In genomic region chr7:127574115-127574514, GRCm38 (mm10) we compare ENCODE assay signal across 8 mouse cellular contexts. TPM values are rescaled to one million over a fixed set of nuclear protein-coding genes. Genes with fewer than 3 reads are reported as not detected.
DNase-seq lines count a peak whose midpoint lies in the region; ATAC-seq and TF ChIP-seq lines count a peak whose summit lies in the region.

No protein-coding gene starts in this region.

- H3K27ac ChIP-seq in heart, embryonic 11.5 days (ENCODE audit: low read depth, low read length), result 0 out of 2 replicates have a peak overlapping the region, but pooled peaks have one; percentile 71
- H3K27ac ChIP-seq in CH12.LX (ENCODE audit: insufficient read depth, low read depth), result no peak overlapping the region
- H3K27ac ChIP-seq in forebrain, postnatal 0 days (ENCODE audit: low read depth, low read length), result no peak overlapping the region
- H3K27ac ChIP-seq in liver, postnatal 0 days (ENCODE audit: low read depth), result peak overlapping the region; percentile 86

- no peaks in the 10 kb centered on the region for H3K27me3 ChIP-seq in heart, embryonic 11.5 days (ENCODE audit: control insufficient read depth, insufficient read depth, low read length)
- no peaks in the 10 kb centered on the region for H3K27me3 ChIP-seq in CH12.LX (replicated peaks)
- H3K27me3 ChIP-seq in forebrain, postnatal 0 days (ENCODE audit: insufficient read depth, low read length), result no peaks in the 10 kb centered on the region
- no peaks in the 10 kb centered on the region for H3K27me3 ChIP-seq in liver, postnatal 0 days (ENCODE audit: insufficient read depth, low read length)

- H3K9me3 ChIP-seq in heart, embryonic 11.5 days (replicated peaks; ENCODE audit: control insufficient read depth, low read length), result no peaks in the 10 kb centered on the region
- H3K9me3 ChIP-seq in CH12.LX (replicated peaks; ENCODE audit: low read length), result no peaks in the 10 kb centered on the region
- H3K9me3 ChIP-seq in forebrain, postnatal 0 days (ENCODE audit: low read length), result no peaks in the 10 kb centered on the region
- H3K9me3 ChIP-seq in liver, postnatal 0 days (ENCODE audit: low read length), result no peaks in the 10 kb centered on the region

- TF ChIP-seq CTCF in CH12.LX (conservative IDR thresholded peaks at IDR 0.05 in 1 of 2, IDR thresholded peaks at IDR 0.05 in 1 of 2; ENCODE audit: low read depth in 2 of 2, low read length in 2 of 2), result no peak
- TF ChIP-seq CTCF in forebrain, postnatal 0 days (IDR thresholded peaks at IDR 0.05; ENCODE audit: low read depth), result no peak
- no peak for TF ChIP-seq CTCF in liver, postnatal 0 days (IDR thresholded peaks at IDR 0.05; ENCODE audit: low read depth)

- no peak for DNase-seq in heart, adult 18-20 months
- no peak for DNase-seq in CH12.LX (ENCODE audit: extremely low read depth)
- no peak for DNase-seq in forebrain, postnatal 0 days
- DNase-seq in liver, postnatal 0 days, result no peak
- no peak for DNase-seq in urinary bladder, postnatal 36 days (ENCODE audit: low spot score in 2 of 2)
- DNase-seq in urinary bladder, adult 2 months (ENCODE audit: low spot score), result no peak
- DNase-seq in left cerebral cortex, adult 11 months (ENCODE audit: low spot score), result no peak

- no peak for ATAC-seq in heart, embryonic 11.5 days (replicated peaks; ENCODE audit: insufficient number of reproducible peaks, low FRiP score, low TSS enrichment)
- ATAC-seq in forebrain, postnatal 0 days, result no peak
- no peak for ATAC-seq in liver, postnatal 0 days

- peaks cover 13% of the 10 kb centered on the region for H3K36me3 ChIP-seq in heart, embryonic 11.5 days (ENCODE audit: control insufficient read depth, insufficient read depth, low read length)
- H3K36me3 ChIP-seq in CH12.LX (replicated peaks in 1 of 2; ENCODE audit: control insufficient read depth in 1 of 2, insufficient read depth in 1 of 2, low read length in 1 of 2), result peaks cover 15 to 44% of the 10 kb centered on the region in 2 experiments
- peaks cover 21% of the 10 kb centered on the region for H3K36me3 ChIP-seq in forebrain, postnatal 0 days (ENCODE audit: insufficient read depth)
- peaks cover 18% of the 10 kb centered on the region for H3K36me3 ChIP-seq in liver, postnatal 0 days (replicated peaks; ENCODE audit: insufficient read depth, low read length)

- peaks cover 13% of the 10 kb centered on the region for H3K4me1 ChIP-seq in heart, embryonic 11.5 days (ENCODE audit: control insufficient read depth, insufficient read depth, low read length)
- peaks cover 6 to 23% of the 10 kb centered on the region in 2 experiments; a peak in 3 of 4 replicates for H3K4me1 ChIP-seq in CH12.LX (ENCODE audit: control insufficient read depth in 1 of 2, insufficient read depth in 2 of 2)
- peaks cover 20% of the 10 kb centered on the region for H3K4me1 ChIP-seq in forebrain, postnatal 0 days (ENCODE audit: insufficient read depth)
- peaks cover 18% of the 10 kb centered on the region for H3K4me1 ChIP-seq in liver, postnatal 0 days (ENCODE audit: insufficient read depth)

- peak overlapping the region; percentile 82 for H3K4me3 ChIP-seq in heart, embryonic 11.5 days (ENCODE audit: low read depth, low read length)
- peak overlapping the region; percentile 70 to 88 (median 74) for H3K4me3 ChIP-seq in CH12.LX (replicated peaks in 1 of 3; ENCODE audit: low read depth in 2 of 3, low read length in 2 of 3, poor library complexity in 1 of 3)
- H3K4me3 ChIP-seq in forebrain, postnatal 0 days (ENCODE audit: low read depth, low read length), result peak overlapping the region; percentile 72
- H3K4me3 ChIP-seq in liver, postnatal 0 days (ENCODE audit: low read depth, low read length), result peak overlapping the region; percentile 85

- in situ Hi-C loops in CH12.LX (cut with MboI; ENCODE audit: low pct_ligation_motif_present, low pct_unique_long_range_greater_than_20kb, low sequenced_read_pairs), result no loop called here

- no peak for TF ChIP-seq EP300 in CH12.LX (IDR thresholded peaks at IDR 0.05; ENCODE audit: low read length)
- no peak for TF ChIP-seq EP300 in liver, postnatal 0 days (IDR thresholded peaks at IDR 0.05; ENCODE audit: low read depth)

- TF ChIP-seq POLR2A in CH12.LX (IDR thresholded peaks at IDR 0.05; ENCODE audit: low read depth, low read length), result no peak

- WGBS in heart, embryonic 11.5 days (ENCODE audit: insufficient replicate concordance), result 21% methylated on average over 7 of the region's 7 CpGs
- WGBS in forebrain, postnatal 0 days, result 21% methylated on average over 7 of the region's 7 CpGs
- 11% methylated on average over 7 of the region's 7 CpGs for WGBS in liver, postnatal 0 days (ENCODE audit: insufficient replicate concordance)

- H3K9ac ChIP-seq in heart, embryonic 11.5 days (ENCODE audit: low read depth, low read length), result peak overlapping the region; percentile 85
- H3K9ac ChIP-seq in CH12.LX (ENCODE audit: insufficient read depth, low read depth), result peak overlapping the region; percentile 64; the same call in 1 of the 2 replicates
- peak overlapping the region; percentile 79 for H3K9ac ChIP-seq in forebrain, postnatal 0 days
- H3K9ac ChIP-seq in liver, postnatal 0 days (replicated peaks), result peak overlapping the region; percentile 89

- dilution Hi-C loops in CH12.LX (cut with MboI; ENCODE audit: extremely low pct_ligation_motif_present, extremely low pct_unique_long_range_greater_than_20kb, low sequenced_read_pairs), result no loop called here

- TF ChIP-seq RAD21 in CH12.LX (IDR thresholded peaks at IDR 0.05; ENCODE audit: low read depth, low read length), result no peak

- peak overlapping the region; percentile 93 for H3K4me2 ChIP-seq in heart, embryonic 11.5 days
- peak overlapping the region; percentile 70 for H3K4me2 ChIP-seq in CH12.LX (ENCODE audit: insufficient read depth, low read depth, poor library complexity, severe bottlenecking)
- peak overlapping the region; percentile 95 for H3K4me2 ChIP-seq in forebrain, postnatal 0 days (ENCODE audit: low read depth)
- peak overlapping the region; percentile 97 for H3K4me2 ChIP-seq in liver, postnatal 0 days (ENCODE audit: low read depth, low read length)

- peaks cover 19% of the 10 kb centered on the region for H3K79me2 ChIP-seq in CH12.LX (replicated peaks; ENCODE audit: control insufficient read depth, extremely low read depth, insufficient read depth, poor library complexity, severe bottlenecking)

TF ChIP-seq in CH12.LX, 34 proteins besides CTCF, POLR2A, EP300 and RAD21 (continues in another document):
- TF ChIP-seq USF2 (conservative IDR thresholded peaks at IDR 0.05; ENCODE audit: low read depth, low read length), result no peak

RNA-seq across cellular contexts. Expression of gene Phkg2, which starts 1.0 kb away (rescaled TPM):
- polyA plus RNA-seq in heart, embryonic 11.5 days (2014; fragmentation: Nextera tagmentation; extraction: Ambion mirVana), result 41.5 and 44.9 TPM in 2 replicates
- total RNA-seq in heart, adult 18-20 months (2021), result 10 to 100 TPM; 14.9 to 16.4 TPM
- 23.3 and 25.5 TPM in 2 replicates for total RNA-seq in CH12.LX (2012; rRNA removed)
- total RNA-seq in CH12.LX (2014; rRNA removed), result 33.1 and 34.7 TPM in 2 replicates
- polyA plus RNA-seq in CH12.LX (2012; ENCODE audit: insufficient read length, low read depth), result 65.0 and 67.2 TPM in 2 replicates
- total RNA-seq in forebrain, postnatal 0 days (2014; rRNA removed), result 45.7 and 62.4 TPM in 2 replicates
- polyA plus RNA-seq in forebrain, postnatal 0 days (2015; fragmentation: Nextera tagmentation; extraction: Ambion mirVana), result 53.4 and 53.8 TPM in 2 replicates
- polyA plus RNA-seq in liver, postnatal 0 days (2015; fragmentation: Nextera tagmentation; extraction: Ambion mirVana), result 14.5 and 17.0 TPM in 2 replicates
- 72.2 and 75.4 TPM in 2 replicates for polyA plus RNA-seq in urinary bladder, adult 2 months (2012; rRNA removed)

RNA-seq across cellular contexts. Expression of gene Tmem265, which starts 12.9 kb away (rescaled TPM):
- 3.0 and 5.6 TPM in 2 replicates for polyA plus RNA-seq in heart, embryonic 11.5 days (2014; fragmentation: Nextera tagmentation; extraction: Ambion mirVana)
- not detected for total RNA-seq in heart, adult 18-20 months (2021)
- total RNA-seq in CH12.LX (2012; rRNA removed) (0.93 TPM in 1 of 2 replicates, not detected in the other), CH12.LX (2014; rRNA removed) (2.3 and 3.0 TPM in 2 replicates)
- not detected in 2 replicates for polyA plus RNA-seq in CH12.LX (2012; ENCODE audit: insufficient read length, low read depth)
- total RNA-seq in forebrain, postnatal 0 days (2014; rRNA removed), result 2.4 and 2.8 TPM in 2 replicates
- 3.8 and 7.7 TPM in 2 replicates for polyA plus RNA-seq in forebrain, postnatal 0 days (2015; fragmentation: Nextera tagmentation; extraction: Ambion mirVana)
- polyA plus RNA-seq in liver, postnatal 0 days (2015; fragmentation: Nextera tagmentation; extraction: Ambion mirVana), result 3.3 and 3.5 TPM in 2 replicates
- 2.1 TPM in 1 of 2 replicates, not detected in the other for polyA plus RNA-seq in urinary bladder, adult 2 months (2012; rRNA removed)

RNA-seq across cellular contexts. Expression of gene Ccdc189, which starts 14.3 kb away (rescaled TPM):
- 8.7 and 10.0 TPM in 2 replicates for polyA plus RNA-seq in heart, embryonic 11.5 days (2014; fragmentation: Nextera tagmentation; extraction: Ambion mirVana)
- total RNA-seq in heart, adult 18-20 months (2021), result 10 to 100 TPM; 12.6 to 15.4 TPM
- total RNA-seq in CH12.LX (2012; rRNA removed), result 2.2 and 2.9 TPM in 2 replicates
- 2.2 and 2.9 TPM in 2 replicates for total RNA-seq in CH12.LX (2014; rRNA removed)
- 2.0 and 2.1 TPM in 2 replicates for polyA plus RNA-seq in CH12.LX (2012; ENCODE audit: insufficient read length, low read depth)
- 9.0 and 11.0 TPM in 2 replicates for total RNA-seq in forebrain, postnatal 0 days (2014; rRNA removed)
- polyA plus RNA-seq in forebrain, postnatal 0 days (2015; fragmentation: Nextera tagmentation; extraction: Ambion mirVana), result 10.1 and 16.0 TPM in 2 replicates
- 4.4 and 4.7 TPM in 2 replicates for polyA plus RNA-seq in liver, postnatal 0 days (2015; fragmentation: Nextera tagmentation; extraction: Ambion mirVana)
- 7.0 and 7.4 TPM in 2 replicates for polyA plus RNA-seq in urinary bladder, adult 2 months (2012; rRNA removed)

RNA-seq across cellular contexts. Expression of gene Rnf40, which starts 14.5 kb away (rescaled TPM):
- polyA plus RNA-seq in heart, embryonic 11.5 days (2014; fragmentation: Nextera tagmentation; extraction: Ambion mirVana), result 23.4 and 27.6 TPM in 2 replicates
- total RNA-seq in heart, adult 18-20 months (2021), result 10 to 100 TPM; 41.0 to 42.8 TPM
- 48.6 and 50.9 TPM in 2 replicates for total RNA-seq in CH12.LX (2012; rRNA removed)
- total RNA-seq in CH12.LX (2014; rRNA removed), result 39.3 and 40.6 TPM in 2 replicates
- polyA plus RNA-seq in CH12.LX (2012; ENCODE audit: insufficient read length, low read depth), result 73.0 and 95.2 TPM in 2 replicates
- total RNA-seq in forebrain, postnatal 0 days (2014; rRNA removed), result 49.8 and 60.1 TPM in 2 replicates
- polyA plus RNA-seq in forebrain, postnatal 0 days (2015; fragmentation: Nextera tagmentation; extraction: Ambion mirVana), result 34.5 and 37.8 TPM in 2 replicates
- 10.3 and 12.4 TPM in 2 replicates for polyA plus RNA-seq in liver, postnatal 0 days (2015; fragmentation: Nextera tagmentation; extraction: Ambion mirVana)
- polyA plus RNA-seq in urinary bladder, adult 2 months (2012; rRNA removed), result 39.7 and 41.8 TPM in 2 replicates

RNA-seq across cellular contexts. Expression of gene Zfp629, which starts 41.5 kb away (rescaled TPM):
- polyA plus RNA-seq in heart, embryonic 11.5 days (2014; fragmentation: Nextera tagmentation; extraction: Ambion mirVana), result 11.2 and 12.0 TPM in 2 replicates
- total RNA-seq in heart, adult 18-20 months (2021), result 10 to 100 TPM; 16.5 TPM
- total RNA-seq in CH12.LX (2012; rRNA removed), result 2.4 and 3.2 TPM in 2 replicates
- 0.38 and 0.59 TPM in 2 replicates for total RNA-seq in CH12.LX (2014; rRNA removed)
- polyA plus RNA-seq in CH12.LX (2012; ENCODE audit: insufficient read length, low read depth), result 0.48 and 0.94 TPM in 2 replicates
- total RNA-seq in forebrain, postnatal 0 days (2014; rRNA removed), result 27.6 and 35.7 TPM in 2 replicates
- 9.6 and 10.5 TPM in 2 replicates for polyA plus RNA-seq in forebrain, postnatal 0 days (2015; fragmentation: Nextera tagmentation; extraction: Ambion mirVana)
- polyA plus RNA-seq in liver, postnatal 0 days (2015; fragmentation: Nextera tagmentation; extraction: Ambion mirVana), result 1.8 and 2.0 TPM in 2 replicates
- polyA plus RNA-seq in urinary bladder, adult 2 months (2012; rRNA removed), result 10.7 and 12.8 TPM in 2 replicates

Comparison
In these comparisons a context has a peak if more than half of its experiments do, and no peak if none do; other contexts are left out.
1. H3K27ac ChIP-seq: peak in heart, embryonic 11.5 days (single experiment) and liver, postnatal 0 days (single experiment); none in CH12.LX (single experiment) and forebrain, postnatal 0 days (single experiment).
2. Peak in every context shown above with its lines, with median percentiles within 50 percentile points of each other: H3K4me2 ChIP-seq, H3K4me3 ChIP-seq and H3K9ac ChIP-seq.